Mouse (Mus musculus) brown adipose tissue, adult 24 weeks (tissue): ENCODE measurements around the gene Dnajc14. TPM values are rescaled to one million over a fixed set of nuclear protein-coding genes. Genes with fewer than 3 reads are reported as not detected.

Experiments used
- H3K27ac ChIP-seq: fragments of 200-500 bp; replicated peaks from 2 replicates; pipeline ENCODE4 v1.5.1; 2012; ENCODE audit warnings: low read depth, mild to moderate bottlenecking, low read length
- H3K4me1 ChIP-seq: fragments of 200-500 bp; 2 replicates; pipeline ENCODE4 v1.6.1; 2012; ENCODE audit warnings: low read length, mixed read lengths; ENCODE audit not compliant: control insufficient read depth, insufficient read depth, insufficient read length
- H3K4me3 ChIP-seq: fragments of 200-500 bp; 2 replicates; pipeline ENCODE4 v1.5.1; 2012; ENCODE audit warnings: low read depth, mild to moderate bottlenecking, low read length, moderate library complexity; ENCODE audit not compliant: insufficient read depth
- polyA plus RNA-seq: library from polyadenylated mRNA; stranded (reverse); fragments of >200 nt; gene quantifications from 2 replicates; pipeline ENCODE4 v1.2.4, GENCODE M21; 2012; ENCODE audit not compliant: missing spikeins, insufficient read depth, insufficient read length

The Dnajc14 gene
- polyA plus RNA-seq, 1 experiment, result 38.8 TPM

GRCm38 (mm10) chr10:128843260-128843659 is 39.4 kb downstream of the Dnajc14 start:
- H3K4me1 ChIP-seq, result no peaks in the 10 kb centered on the region
- no peak overlapping the region for H3K4me3 ChIP-seq
- no peak overlapping the region for H3K27ac ChIP-seq

GRCm38 (mm10) chr10:128845516-128845915 is 41.7 kb downstream of the Dnajc14 start:
- Histone ChIP-seq H3K4me1 (no peaks in the 10 kb centered on the region), H3K4me3 (no peak overlapping the region), H3K27ac (no peak overlapping the region)

GRCm38 (mm10) chr10:128846664-128847063 is 42.8 kb downstream of the Dnajc14 start:
- no peak overlapping the region for H3K4me3 ChIP-seq
- H3K27ac ChIP-seq, result no peak overlapping the region
- H3K4me1 ChIP-seq, result no peaks in the 10 kb centered on the region

GRCm38 (mm10) chr10:128848426-128848825 is 44.6 kb downstream of the Dnajc14 start:
- Histone ChIP-seq H3K4me1 (no peaks in the 10 kb centered on the region), H3K27ac (no peak overlapping the region), H3K4me3 (no peak overlapping the region)

- Histone ChIP-seq H3K4me3 (no peak overlapping the region), H3K4me1 (no peaks in the 10 kb centered on the region), H3K27ac (no peak overlapping the region)
These were observed 46.5 kb downstream of the Dnajc14 start for GRCm38 (mm10) chr10:128850339-128850738.

GRCm38 (mm10) chr10:128861176-128861575 is 57.3 kb downstream of the Dnajc14 start:
- Histone ChIP-seq H3K27ac (no peak overlapping the region), H3K4me1 (no peaks in the 10 kb centered on the region), H3K4me3 (no peak overlapping the region)

GRCm38 (mm10) chr10:128866042-128866441 is 62.2 kb downstream of the Dnajc14 start:
- Histone ChIP-seq H3K27ac (no peak overlapping the region), H3K4me3 (no peak overlapping the region), H3K4me1 (no peaks in the 10 kb centered on the region)

GRCm38 (mm10) chr10:128866518-128866917 is 62.7 kb downstream of the Dnajc14 start:
- no peak overlapping the region for H3K27ac ChIP-seq
- H3K4me1 ChIP-seq, result no peaks in the 10 kb centered on the region
- H3K4me3 ChIP-seq, result no peak overlapping the region

Other genes with a start within 250 kb of the Dnajc14 start
- gene Pa2g4, start 238.1 kb upstream of the Dnajc14 start, polyA plus RNA-seq, result 36.0 and 56.8 TPM in 2 replicates
- 1.3 and 2.0 TPM in 2 replicates for gene Erbb3, start 214.4 kb upstream of the Dnajc14 start, polyA plus RNA-seq
- 292 and 473 TPM in 2 replicates for gene Rps26, start 177.3 kb upstream of the Dnajc14 start, polyA plus RNA-seq
- gene Ikzf4, start 158.1 kb upstream of the Dnajc14 start, polyA plus RNA-seq, result 0.32 and 0.58 TPM in 2 replicates
- gene Suox, start 130.0 kb upstream of the Dnajc14 start, polyA plus RNA-seq, result 24.4 and 34.2 TPM in 2 replicates
- 87.6 and 108 TPM in 2 replicates for gene Rab5b, start 107.8 kb upstream of the Dnajc14 start, polyA plus RNA-seq
- gene Pmel, start 99.9 kb upstream of the Dnajc14 start, polyA plus RNA-seq, result not detected in 2 replicates
- 8.6 and 11.1 TPM in 2 replicates for gene Cdk2, start 99.0 kb upstream of the Dnajc14 start, polyA plus RNA-seq
- 4.6 and 6.0 TPM in 2 replicates for gene Dgka, start 59.2 kb upstream of the Dnajc14 start, polyA plus RNA-seq
- gene Pym1, start 56.2 kb upstream of the Dnajc14 start, polyA plus RNA-seq, result 12.5 and 19.5 TPM in 2 replicates
- 34.9 and 38.0 TPM in 2 replicates for gene Mmp19, start 13.2 kb upstream of the Dnajc14 start, polyA plus RNA-seq
- 3.5 and 5.2 TPM in 2 replicates for gene Tmem198b, start 308 bp downstream of the Dnajc14 start, polyA plus RNA-seq
- gene Sarnp, start 13.3 kb downstream of the Dnajc14 start, polyA plus RNA-seq, result 66.7 and 88.6 TPM in 2 replicates
- 36.4 and 37.7 TPM in 2 replicates for gene Ormdl2, start 17.6 kb downstream of the Dnajc14 start, polyA plus RNA-seq
- 1.0 and 1.3 TPM in 2 replicates for gene Gdf11, start 87.7 kb downstream of the Dnajc14 start, polyA plus RNA-seq
- 59.5 and 73.6 TPM in 2 replicates for gene Cd63, start 96.9 kb downstream of the Dnajc14 start, polyA plus RNA-seq
- 10.9 and 11.5 TPM in 2 replicates for gene Rdh5, start 118.8 kb downstream of the Dnajc14 start, polyA plus RNA-seq
- 297 and 417 TPM in 2 replicates for gene Bloc1s1, start 120.0 kb downstream of the Dnajc14 start, polyA plus RNA-seq
- gene Itga7, start 129.8 kb downstream of the Dnajc14 start, polyA plus RNA-seq, result 23.2 and 28.5 TPM in 2 replicates
- gene Mettl7b, start 156.9 kb downstream of the Dnajc14 start, polyA plus RNA-seq, result not detected in 2 replicates
- gene Olfr9, start 185.4 kb downstream of the Dnajc14 start, polyA plus RNA-seq, result not detected in 2 replicates
- gene Olfr763, start 206.7 kb downstream of the Dnajc14 start, polyA plus RNA-seq, result not detected in 2 replicates
- not detected in 2 replicates for gene Olfr764-ps1, start 235.8 kb downstream of the Dnajc14 start, polyA plus RNA-seq
- gene Olfr765, start 245.9 kb downstream of the Dnajc14 start, polyA plus RNA-seq, result not detected in 2 replicates